Mouse (Mus musculus): Measurements from ENCODE around the gene Ptpn11. TPM values are rescaled to one million over a fixed set of nuclear protein-coding genes. Genes with fewer than 3 reads are reported as not detected.
"Not testable (repeated sequence)": the region's sequence is repeated elsewhere in the genome, so short reads cannot be mapped to it uniquely, and the experiment has no call there.

Gene Ptpn11
- polyA plus RNA-seq, 1 experiment, result 78.7 TPM

- TF ChIP-seq TCF12 (IDR thresholded peaks at IDR 0.05; ENCODE audit: insufficient read depth, poor library complexity, severe bottlenecking) (no peak), REST (IDR thresholded peaks at IDR 0.05; ENCODE audit: insufficient read depth, insufficient read length) (no peak), MYOD1 (IDR thresholded peaks at IDR 0.05; ENCODE audit: control insufficient read depth in 1 of 3, insufficient read length in 2 of 3, low read depth in 2 of 3) (no peak), E2F4 (IDR thresholded peaks at IDR 0.05; ENCODE audit: insufficient read depth) (no peak)
- H3K36me3 ChIP-seq (ENCODE audit: control insufficient read depth, insufficient read depth), result no peaks in the 10 kb centered on the region
- no peak overlapping the region for H3ac ChIP-seq (ENCODE audit: control insufficient read depth, insufficient read length)
- no peak overlapping the region for H3K4me3 ChIP-seq
- H3K4me2 ChIP-seq (ENCODE audit: low read depth), result no peak overlapping the region
- H3K27me3 ChIP-seq (ENCODE audit: control insufficient read depth, insufficient read depth, insufficient read length), result no peaks in the 10 kb centered on the region
- peaks cover 40% of the 10 kb centered on the region for H3K79me2 ChIP-seq (ENCODE audit: control insufficient read depth, insufficient read depth)
Observed at GRCm38 (mm10) chr5:121225854-121226253, 34.7 kb upstream of the Ptpn11 start.

DNA sequence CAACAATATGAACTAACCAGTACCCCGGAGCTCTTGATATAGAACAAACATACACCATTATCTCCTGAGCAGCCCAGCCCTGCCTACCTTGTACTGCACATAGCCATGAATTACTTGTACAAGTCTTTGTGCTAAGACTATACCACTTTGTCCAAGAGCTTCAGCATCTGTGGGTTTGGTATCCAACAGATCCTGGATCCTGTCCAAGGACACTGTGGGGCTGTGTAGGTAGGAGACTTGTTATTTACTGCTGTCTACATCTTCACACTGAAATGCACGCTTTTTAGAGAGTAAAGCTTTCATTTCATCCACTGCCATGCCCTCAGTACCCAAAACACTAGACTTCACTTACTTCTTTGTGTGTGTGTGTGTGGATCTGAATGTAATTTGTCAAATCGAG lies 33.7 kb upstream of the Ptpn11 start:
- no peak for TF ChIP-seq TCF3 (IDR thresholded peaks at IDR 0.05; ENCODE audit: insufficient read length, low read depth)
- TF ChIP-seq POLR2AphosphoS2 (IDR thresholded peaks at IDR 0.05; ENCODE audit: insufficient read length, low read depth), result no peak
- no peak for TF ChIP-seq TCF12 (IDR thresholded peaks at IDR 0.05; ENCODE audit: insufficient read depth, poor library complexity, severe bottlenecking)
- no peak for TF ChIP-seq CEBPB (IDR thresholded peaks at IDR 0.05; ENCODE audit: insufficient read depth, poor library complexity, severe bottlenecking)
- no peak for TF ChIP-seq REST (IDR thresholded peaks at IDR 0.05; ENCODE audit: insufficient read depth, insufficient read length)
- no peak for TF ChIP-seq MYOD1 (IDR thresholded peaks at IDR 0.05; ENCODE audit: control insufficient read depth in 1 of 3, insufficient read length in 2 of 3, low read depth in 2 of 3)
- no peak for TF ChIP-seq MYOG (IDR thresholded peaks at IDR 0.05; ENCODE audit: control insufficient read depth in 1 of 3, insufficient read depth in 1 of 3, insufficient read length in 2 of 3, low read depth in 2 of 3)
- no peak for TF ChIP-seq SRF (IDR thresholded peaks at IDR 0.05; ENCODE audit: control insufficient read depth, insufficient read length, low read depth)
- no peak for TF ChIP-seq E2F4 (IDR thresholded peaks at IDR 0.05; ENCODE audit: insufficient read depth)
- Histone ChIP-seq H3K79me2 (ENCODE audit: control insufficient read depth, insufficient read depth) (peaks cover 38% of the 10 kb centered on the region), H3K36me3 (ENCODE audit: control insufficient read depth, insufficient read depth) (no peaks in the 10 kb centered on the region)

DNA sequence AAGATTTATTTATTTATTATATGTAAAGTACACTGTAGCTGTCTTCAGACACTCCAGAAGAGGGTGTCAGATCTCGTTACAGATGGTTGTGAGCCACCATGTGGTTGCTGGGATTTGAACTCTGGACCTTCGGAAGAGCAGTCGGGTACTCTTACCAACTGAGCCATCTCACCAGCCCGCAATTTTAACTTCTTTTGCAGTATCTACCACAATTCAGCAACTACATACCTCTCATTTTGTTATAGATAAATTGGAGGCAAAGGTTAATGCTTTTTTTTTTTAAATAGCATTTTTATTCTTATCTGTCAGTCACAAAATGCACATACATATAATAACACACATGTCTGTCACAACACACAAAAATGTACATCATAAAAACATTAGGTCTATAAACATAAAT lies 32.8 kb upstream of the Ptpn11 start:
- H3K4me3 ChIP-seq; H3K36me3 ChIP-seq (ENCODE audit: control insufficient read depth, insufficient read depth); H3K4me2 ChIP-seq (ENCODE audit: low read depth); H3ac ChIP-seq (ENCODE audit: control insufficient read depth, insufficient read length); H3K27me3 ChIP-seq (ENCODE audit: control insufficient read depth, insufficient read depth, insufficient read length): not testable (repeated sequence)
- H3K79me2 ChIP-seq (ENCODE audit: control insufficient read depth, insufficient read depth), result peaks cover 37% of the 10 kb centered on the region

More for the DNA sequence above, 33.7 kb upstream of the Ptpn11 start:
- H3ac ChIP-seq (ENCODE audit: control insufficient read depth, insufficient read length), result no peak overlapping the region
- H3K4me3 ChIP-seq, result no peak overlapping the region
- H3K27me3 ChIP-seq (ENCODE audit: control insufficient read depth, insufficient read depth, insufficient read length), result no peaks in the 10 kb centered on the region
- no peak overlapping the region for H3K4me2 ChIP-seq (ENCODE audit: low read depth)

DNA sequence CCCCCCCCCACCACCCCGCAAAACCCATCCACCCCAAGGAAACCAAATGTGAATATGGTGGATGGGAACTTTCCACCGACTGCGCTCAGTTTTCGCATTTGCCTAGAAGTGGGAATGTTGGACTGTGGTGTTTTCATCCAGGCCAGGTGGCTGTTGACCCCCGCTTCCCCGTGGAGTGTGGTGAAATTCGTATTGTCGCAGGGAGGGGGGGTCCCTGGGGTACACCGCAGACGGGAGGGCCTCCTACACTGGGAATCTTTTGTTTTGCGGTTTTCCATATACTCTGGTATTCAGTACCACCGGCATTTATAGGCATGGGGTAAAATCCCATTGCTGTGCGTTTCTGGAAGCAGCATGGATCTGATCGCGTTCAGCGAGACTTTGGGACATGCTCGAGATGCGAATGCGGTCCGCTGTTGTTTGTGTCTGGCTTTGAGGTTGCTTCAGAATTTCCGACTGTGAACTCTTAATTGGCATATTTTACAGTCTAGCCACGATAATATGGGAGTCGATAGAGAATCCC lies 30.2 kb upstream of the Ptpn11 start:
- Histone ChIP-seq H3K36me3 (ENCODE audit: control insufficient read depth, insufficient read depth) (no peaks in the 10 kb centered on the region), H3K79me2 (ENCODE audit: control insufficient read depth, insufficient read depth) (peaks cover 28% of the 10 kb centered on the region), H3ac (ENCODE audit: control insufficient read depth, insufficient read length) (no peak overlapping the region), H3K4me3 (peak overlapping the region; percentile 34), H3K27me3 (ENCODE audit: control insufficient read depth, insufficient read depth, insufficient read length) (no peaks in the 10 kb centered on the region), H3K4me2 (ENCODE audit: low read depth) (peak overlapping the region; percentile 67)
- TF ChIP-seq CEBPB (IDR thresholded peaks at IDR 0.05; ENCODE audit: insufficient read depth, poor library complexity, severe bottlenecking), result no peak
- TF ChIP-seq SRF (IDR thresholded peaks at IDR 0.05; ENCODE audit: control insufficient read depth, insufficient read length, low read depth), result no peak
- TF ChIP-seq USF1 (IDR thresholded peaks at IDR 0.05; ENCODE audit: low read depth), result no peak
- no peak for TF ChIP-seq REST (IDR thresholded peaks at IDR 0.05; ENCODE audit: insufficient read depth, insufficient read length)
- TF ChIP-seq POLR2AphosphoS2 (IDR thresholded peaks at IDR 0.05; ENCODE audit: insufficient read length, low read depth), result no peak
- no peak for TF ChIP-seq POLR2A (IDR thresholded peaks at IDR 0.05; ENCODE audit: insufficient read length, low read depth)
- TF ChIP-seq MYOG (IDR thresholded peaks at IDR 0.05; ENCODE audit: control insufficient read depth in 1 of 3, insufficient read depth in 1 of 3, insufficient read length in 2 of 3, low read depth in 2 of 3), result no peak
- TF ChIP-seq MAX (IDR thresholded peaks at IDR 0.05; ENCODE audit: low read depth), result no peak
- no peak for TF ChIP-seq MYOD1 (IDR thresholded peaks at IDR 0.05; ENCODE audit: control insufficient read depth in 1 of 3, insufficient read length in 2 of 3, low read depth in 2 of 3)

- Histone ChIP-seq H3ac (ENCODE audit: control insufficient read depth, insufficient read length) (peak overlapping the region; percentile 98), H3K4me3 (peak overlapping the region; percentile 34), H3K27me3 (ENCODE audit: control insufficient read depth, insufficient read depth, insufficient read length) (no peaks in the 10 kb centered on the region), H3K36me3 (ENCODE audit: control insufficient read depth, insufficient read depth) (no peaks in the 10 kb centered on the region), H3K79me2 (ENCODE audit: control insufficient read depth, insufficient read depth) (peaks cover 24% of the 10 kb centered on the region), H3K4me2 (ENCODE audit: low read depth) (peak overlapping the region; percentile 55)
- no peak for TF ChIP-seq CEBPB (IDR thresholded peaks at IDR 0.05; ENCODE audit: insufficient read depth, poor library complexity, severe bottlenecking)
- TF ChIP-seq USF1 (IDR thresholded peaks at IDR 0.05; ENCODE audit: low read depth), result no peak
- no peak for TF ChIP-seq E2F4 (IDR thresholded peaks at IDR 0.05; ENCODE audit: insufficient read depth)
- TF ChIP-seq SRF (IDR thresholded peaks at IDR 0.05; ENCODE audit: control insufficient read depth, insufficient read length, low read depth), result no peak
- TF ChIP-seq MYOG (IDR thresholded peaks at IDR 0.05; ENCODE audit: control insufficient read depth in 1 of 3, insufficient read depth in 1 of 3, insufficient read length in 2 of 3, low read depth in 2 of 3), result peak in 2 of 3 experiments; percentile 56 to 69
- peak in 2 of 3 experiments; percentile 35 to 45 for TF ChIP-seq MYOD1 (IDR thresholded peaks at IDR 0.05; ENCODE audit: control insufficient read depth in 1 of 3, insufficient read length in 2 of 3, low read depth in 2 of 3)
Observed at GRCm38 (mm10) chr5:121220732-121221301, 29.6 kb upstream of the Ptpn11 start.

Data from myocyte (in vitro differentiated cells).